8 mouse cellular contexts compared by ENCODE assay signal in genomic region chr15:82148510-82148911, GRCm38 (mm10). TPM values are rescaled to one million over a fixed set of nuclear protein-coding genes. Genes with fewer than 3 reads are reported as not detected.
DNase-seq lines count a peak whose midpoint lies in the region; ATAC-seq and TF ChIP-seq lines count a peak whose summit lies in the region.

No protein-coding gene starts in this region.

- H3K9ac ChIP-seq in intestine, embryonic 14.5 days (ENCODE audit: low read length): peak overlapping the region; percentile 89

- DNase-seq in left cerebral cortex, adult 2 months (ENCODE audit: extremely low spot score in 1 of 2, low spot score in 2 of 2): no peak
- no peak for DNase-seq in left cerebral cortex, postnatal 10 days (ENCODE audit: extremely low spot score in 1 of 2, low spot score in 2 of 2)
- DNase-seq in c-Kit-positive CD71-positive TER-119-negative erythroid progenitor cells, embryonic 14.5 days (ENCODE audit: low read depth): peak; percentile 42
- DNase-seq in intestine, embryonic 14.5 days (ENCODE audit: low spot score): no peak
- DNase-seq in naive thymus-derived CD4-positive, alpha-beta T cell, adult 2 months (ENCODE audit: low read depth): peak; percentile 62
- no peak for DNase-seq in adrenal gland, adult 2 months
- DNase-seq in urinary bladder, postnatal 4 days (ENCODE audit: low spot score in 2 of 2): no peak
- no peak for DNase-seq in gastrocnemius, postnatal 25 days

- peak overlapping the region; percentile 89 for H3K4me3 ChIP-seq in left cerebral cortex, adult 2 months
- H3K4me3 ChIP-seq in intestine, embryonic 14.5 days (ENCODE audit: low read depth, low read length): peak overlapping the region; percentile 86

- H3K4me2 ChIP-seq in intestine, embryonic 14.5 days (ENCODE audit: low read length): peak overlapping the region; percentile 85

- no peak for ATAC-seq in intestine, embryonic 14.5 days (replicated peaks; ENCODE audit: low FRiP score, low TSS enrichment, low read depth)

- intact Hi-C loops in left cerebral cortex, adult 2 months (cut with DNase I): no loop called here
- intact Hi-C loops in left cerebral cortex, postnatal 10 days (cut with DNase I): no loop called here

- H3K9me3 ChIP-seq in intestine, embryonic 14.5 days (ENCODE audit: control insufficient read depth, low read length): no peaks in the 10 kb centered on the region

- peak overlapping the region; percentile 97 for H3K27ac ChIP-seq in left cerebral cortex, adult 2 months
- peak overlapping the region; percentile 94; the same call in 1 of the 2 replicates for H3K27ac ChIP-seq in intestine, embryonic 14.5 days (ENCODE audit: low read depth)

- peaks cover 36% of the 10 kb centered on the region for H3K4me1 ChIP-seq in intestine, embryonic 14.5 days (replicated peaks; ENCODE audit: control insufficient read depth, insufficient read depth, low read length)

- 0 out of 2 replicates have a peak, but pooled peaks cover 4% of the 10 kb centered on the region for H3K36me3 ChIP-seq in intestine, embryonic 14.5 days (ENCODE audit: control insufficient read depth, insufficient read depth, low read length)

- TF ChIP-seq CTCF in left cerebral cortex, adult 2 months (IDR thresholded peaks at IDR 0.05): no peak

- H3K27me3 ChIP-seq in intestine, embryonic 14.5 days (replicated peaks; ENCODE audit: control insufficient read depth, insufficient read depth, low read length): no peaks in the 10 kb centered on the region

- WGBS in intestine, embryonic 14.5 days: 21% methylated on average over 9 of the region's 9 CpGs

RNA-seq across cellular contexts. Expression of gene Srebf2, which starts 1.5 kb away (rescaled TPM):
- total RNA-seq in left cerebral cortex, adult 2 months (2021): 100 to 1,000 TPM; 187 to 202 TPM
- total RNA-seq in left cerebral cortex, postnatal 10 days (2021): 100 to 1,000 TPM; 202 to 204 TPM
- 136 and 144 TPM in 2 replicates for polyA plus RNA-seq in intestine, embryonic 14.5 days (2014; fragmentation: Nextera tagmentation; extraction: Ambion mirVana)
- total RNA-seq in adrenal gland, adult 2 months (2021): 100 to 1,000 TPM in 1 of 2 experiments, 10 to 100 TPM in 1; 93.2 to 101 TPM
- polyA plus RNA-seq in adrenal gland, adult 2 months (2012; rRNA removed): 232 and 261 TPM in 2 replicates
- total RNA-seq in gastrocnemius, postnatal 25 days (2021): 10 to 100 TPM; 12.1 to 14.1 TPM

RNA-seq across cellular contexts. Expression of gene Ccdc134, which starts 20.8 kb away (rescaled TPM):
- total RNA-seq in left cerebral cortex, adult 2 months (2021): 10 to 100 TPM; 11.2 to 18.3 TPM
- 10 to 100 TPM in 1 of 2 experiments, 1 to 10 TPM in 1; 7.4 to 10.2 TPM for total RNA-seq in left cerebral cortex, postnatal 10 days (2021)
- polyA plus RNA-seq in intestine, embryonic 14.5 days (2014; fragmentation: Nextera tagmentation; extraction: Ambion mirVana): 14.2 and 15.3 TPM in 2 replicates
- total RNA-seq in adrenal gland, adult 2 months (2021): 1 to 10 TPM; 6.2 to 8.5 TPM
- 20.7 and 26.5 TPM in 2 replicates for polyA plus RNA-seq in adrenal gland, adult 2 months (2012; rRNA removed)
- total RNA-seq in gastrocnemius, postnatal 25 days (2021): 10 to 100 TPM in 1 of 2 experiments, 1 to 10 TPM in 1; 8.0 to 16.5 TPM

Comparison
In these comparisons a context has a peak if more than half of its experiments do, and no peak if none do; other contexts are left out.
1. DNase-seq: peak in c-Kit-positive CD71-positive TER-119-negative erythroid progenitor cells, embryonic 14.5 days (single experiment) and naive thymus-derived CD4-positive, alpha-beta T cell, adult 2 months (single experiment); none in left cerebral cortex, adult 2 months (0 of 2), left cerebral cortex, postnatal 10 days (0 of 2), intestine, embryonic 14.5 days (single experiment), adrenal gland, adult 2 months (single experiment), urinary bladder, postnatal 4 days (0 of 2) and gastrocnemius, postnatal 25 days (single experiment).
2. RNA of gene Srebf2, which starts 1.5 kb away (total RNA-seq): 202 to 204 TPM in left cerebral cortex, postnatal 10 days, 187 to 202 TPM in left cerebral cortex, adult 2 months and 93.2 to 101 TPM in adrenal gland, adult 2 months; 12.1 to 14.1 TPM in gastrocnemius, postnatal 25 days; every median in the first group is over 4 times any median in the second.